Mouse (Mus musculus) left cerebral cortex, adult 11 months (tissue): ENCODE results near the gene Polr3e.
"Not testable (repeated sequence)": the region's sequence is repeated elsewhere in the genome, so short reads cannot be mapped to it uniquely, and the experiment has no call there.

ENCODE experiments used
- DNase-seq: peaks from one replicate; pipeline ENCODE4 v3.0.0; 2022; ENCODE audit warnings: low spot score

The Polr3e gene

DNA sequence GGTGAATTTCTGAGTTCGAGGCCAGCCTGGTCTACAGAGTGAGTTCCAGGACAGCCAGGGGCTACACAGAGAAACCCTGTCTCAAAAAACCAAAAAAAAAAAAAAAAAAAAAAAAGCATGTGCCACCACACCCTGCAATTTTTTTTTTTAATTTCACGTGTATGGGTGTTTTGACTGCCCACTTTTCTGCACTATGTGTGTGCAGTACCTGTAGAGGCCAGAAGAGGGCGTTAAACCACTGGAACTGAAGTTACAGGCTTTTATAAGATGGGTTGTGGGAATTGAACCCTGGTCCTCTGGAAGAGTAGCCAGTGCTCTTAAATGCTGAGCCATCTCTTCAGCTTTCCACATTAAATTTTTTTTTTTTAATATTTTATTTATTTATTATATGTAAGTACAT is 7.4 kb upstream of the Polr3e start:
- not testable (repeated sequence) for DNase-seq

DNA sequence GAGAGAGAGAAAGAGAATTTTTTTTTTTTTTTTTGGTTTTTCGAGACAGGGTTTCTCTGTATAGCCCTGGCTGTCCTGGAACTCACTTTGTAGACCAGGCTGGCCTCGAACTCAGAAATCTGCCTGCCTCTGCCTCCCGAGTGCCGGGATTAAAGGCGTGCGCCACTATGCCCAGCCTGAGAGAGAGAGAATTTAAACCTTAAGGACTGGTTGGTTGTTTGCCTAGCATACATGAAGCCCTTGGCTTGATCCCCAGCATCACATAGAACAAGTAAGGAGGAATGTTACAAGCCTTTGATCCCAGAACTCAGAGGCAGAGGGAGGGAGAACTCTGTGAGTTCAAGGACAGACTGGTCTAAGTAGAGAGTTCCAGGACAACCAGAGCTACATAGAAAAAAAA is 6.3 kb upstream of the Polr3e start:
- DNase-seq = not testable (repeated sequence)

DNA sequence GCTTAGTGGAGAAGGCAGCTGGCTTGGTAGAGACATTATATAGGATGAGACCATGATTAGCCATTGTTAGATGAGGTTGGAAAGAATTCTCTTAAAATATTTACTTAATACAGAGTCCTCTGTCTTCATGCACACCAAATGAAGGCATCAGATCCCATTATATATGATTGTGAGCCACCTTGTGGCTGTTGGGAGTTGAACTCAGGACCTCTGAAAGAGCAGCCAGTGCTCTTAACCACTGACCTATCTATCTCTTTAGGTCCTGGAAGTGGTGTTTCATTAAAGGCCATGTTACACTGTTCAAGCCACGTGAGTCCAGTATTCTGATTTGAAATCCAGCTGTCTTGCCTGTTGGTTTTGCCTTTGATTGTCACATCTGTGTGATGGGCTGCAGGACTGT is 4.2 kb upstream of the Polr3e start:
- no peak for DNase-seq

- no peak for DNase-seq
Measured at GRCm38 (mm10) chr7:120916262-120916875, 1.2 kb upstream of the Polr3e start.

DNA sequence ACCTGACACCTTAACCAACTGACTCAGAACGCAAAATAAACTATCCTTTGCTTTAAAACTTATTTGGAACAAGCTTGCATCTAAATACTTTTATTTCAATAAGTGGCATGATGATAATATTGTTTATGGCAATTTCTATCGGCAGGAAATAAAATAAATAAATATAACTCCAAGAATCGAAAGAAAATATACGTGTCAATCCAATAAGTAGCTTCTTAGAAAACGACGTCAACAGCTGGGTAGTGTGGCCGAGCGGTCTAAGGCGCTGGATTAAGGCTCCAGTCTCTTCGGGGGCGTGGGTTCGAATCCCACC is 309 bp upstream of the Polr3e start:
- DNase-seq = no peak

DNA sequence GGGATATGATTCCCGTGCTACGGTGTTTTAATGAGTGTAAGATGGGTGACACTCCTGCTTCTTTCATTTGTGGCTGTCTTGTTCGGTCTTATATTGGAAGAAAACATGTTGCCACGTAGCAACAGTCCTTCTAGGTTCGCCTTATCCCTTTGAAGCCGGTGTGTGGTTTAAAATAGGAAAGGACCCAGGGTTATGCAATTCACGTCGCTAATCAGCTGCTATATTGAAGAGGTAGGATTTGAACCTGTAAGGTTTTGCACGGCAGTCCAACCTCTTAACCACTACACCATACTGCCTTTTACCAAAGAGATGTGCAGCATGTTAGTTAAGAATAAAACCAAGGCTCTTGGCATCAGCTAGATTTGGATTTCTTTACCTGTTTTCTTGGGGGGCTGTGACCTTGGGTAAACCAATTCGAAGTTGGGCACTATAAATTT is 1.0 kb downstream of the Polr3e start:
- peak; percentile 61 for DNase-seq

- DNase-seq = no peak
Measured at GRCm38 (mm10) chr7:120933110-120933509, 15.6 kb downstream of the Polr3e start.

- DNase-seq = no peak
Measured at GRCm38 (mm10) chr7:120933680-120934195, 16.2 kb downstream of the Polr3e start.

- DNase-seq = peak; percentile 28
Measured at GRCm38 (mm10) chr7:120934716-120935115, 17.2 kb downstream of the Polr3e start.

GRCm38 (mm10) chr7:120936522-120936921 is 19.0 kb downstream of the Polr3e start:
- DNase-seq = no peak

DNA sequence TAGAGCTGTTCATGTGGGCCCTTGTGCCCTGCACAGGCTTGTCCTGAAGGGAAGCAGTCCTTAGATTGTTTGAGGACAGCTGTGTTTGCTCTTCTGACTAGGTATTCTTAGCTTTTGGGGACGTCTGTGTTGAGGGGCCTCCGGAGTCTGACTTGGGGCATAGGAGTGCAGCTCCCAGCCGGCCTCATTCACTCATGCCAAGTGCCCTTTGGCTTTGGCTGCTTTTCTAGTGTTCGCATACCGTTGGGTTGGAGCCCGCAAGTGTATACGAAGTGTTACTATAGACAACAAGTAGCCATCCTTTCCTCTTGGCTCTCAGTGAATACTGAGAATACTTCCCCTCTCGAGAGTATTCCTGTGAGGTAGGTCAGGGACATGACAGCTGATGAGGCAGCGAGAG is 20.7 kb downstream of the Polr3e start:
- DNase-seq = no peak

DNA sequence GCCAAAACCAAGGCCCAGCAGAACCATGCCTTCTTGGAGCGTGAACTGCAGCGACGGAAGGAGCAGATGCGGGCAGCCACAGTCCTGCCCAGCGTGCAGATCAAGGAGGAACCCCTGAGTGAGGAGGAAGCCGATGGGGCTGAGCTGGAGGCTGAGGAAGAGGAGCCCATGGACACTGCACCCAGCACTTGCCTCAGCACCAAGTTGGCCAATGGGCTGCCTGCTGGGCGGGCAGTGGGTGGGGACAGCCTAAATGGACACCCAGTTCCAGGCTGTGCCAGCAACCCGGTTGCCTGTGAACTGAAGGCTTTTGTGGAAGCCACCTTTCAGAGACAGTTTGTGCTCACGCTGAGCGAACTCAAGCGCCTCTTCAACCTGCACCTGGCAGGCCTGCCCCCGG is 22.8 kb downstream of the Polr3e start:
- peak; percentile 38 for DNase-seq

DNA sequence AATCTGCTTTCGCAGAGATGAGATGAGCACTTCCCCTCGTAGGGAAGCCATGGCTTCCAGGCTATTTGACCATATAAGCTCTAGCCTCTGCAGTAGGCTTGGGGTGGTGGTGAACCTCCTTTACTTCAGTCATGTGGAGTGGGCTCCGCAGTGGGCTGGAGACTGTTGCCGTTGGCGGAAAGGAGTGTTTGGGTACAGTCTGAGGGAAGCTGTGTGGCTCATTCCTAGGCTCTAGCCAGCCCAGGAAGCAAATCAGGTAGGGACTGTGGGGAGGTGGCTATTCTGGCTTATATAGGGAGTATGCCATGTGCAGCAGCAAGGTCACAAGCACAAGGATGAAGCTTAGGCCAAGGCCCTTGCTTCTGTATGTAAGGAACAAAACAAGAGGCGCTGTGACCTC is 23.7 kb downstream of the Polr3e start:
- DNase-seq = no peak

DNA sequence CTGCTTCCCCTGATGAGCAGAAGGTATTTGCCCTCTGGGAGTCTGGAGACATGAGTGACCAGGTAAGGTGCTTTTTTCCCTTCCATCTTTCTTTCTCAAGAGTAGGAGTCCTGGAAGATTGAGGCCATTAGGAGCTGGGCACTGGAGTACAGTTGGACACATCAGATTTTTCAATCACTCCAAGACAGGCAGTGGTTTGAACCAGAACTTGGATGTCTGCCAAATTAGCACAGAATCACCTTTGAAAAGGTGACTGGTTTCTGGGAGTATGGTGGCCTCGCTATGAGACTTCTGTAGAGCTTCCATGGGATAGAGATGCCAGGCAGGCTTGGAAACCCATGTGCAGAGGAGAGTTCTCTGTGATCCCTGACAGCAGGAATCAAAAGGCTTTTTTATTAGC is 25.0 kb downstream of the Polr3e start:
- DNase-seq = no peak

- no peak for DNase-seq
Measured at GRCm38 (mm10) chr7:120943936-120944509, 26.5 kb downstream of the Polr3e start.

- DNase-seq = not testable (repeated sequence)
Measured at GRCm38 (mm10) chr7:120953591-120953990, 36.0 kb downstream of the Polr3e start.

GRCm38 (mm10) chr7:120960116-120960515 is 42.6 kb downstream of the Polr3e start:
- no peak for DNase-seq

GRCm38 (mm10) chr7:120960601-120961000 is 43.1 kb downstream of the Polr3e start:
- DNase-seq = no peak

GRCm38 (mm10) chr7:120961893-120962292 is 44.3 kb downstream of the Polr3e start:
- DNase-seq = no peak

- no peak for DNase-seq
Measured at GRCm38 (mm10) chr7:120963126-120963525, 45.6 kb downstream of the Polr3e start.

GRCm38 (mm10) chr7:120969221-120969620 is 51.7 kb downstream of the Polr3e start:
- DNase-seq = no peak

- DNase-seq = no peak
Measured at GRCm38 (mm10) chr7:120970112-120970511, 52.6 kb downstream of the Polr3e start.

DNA sequence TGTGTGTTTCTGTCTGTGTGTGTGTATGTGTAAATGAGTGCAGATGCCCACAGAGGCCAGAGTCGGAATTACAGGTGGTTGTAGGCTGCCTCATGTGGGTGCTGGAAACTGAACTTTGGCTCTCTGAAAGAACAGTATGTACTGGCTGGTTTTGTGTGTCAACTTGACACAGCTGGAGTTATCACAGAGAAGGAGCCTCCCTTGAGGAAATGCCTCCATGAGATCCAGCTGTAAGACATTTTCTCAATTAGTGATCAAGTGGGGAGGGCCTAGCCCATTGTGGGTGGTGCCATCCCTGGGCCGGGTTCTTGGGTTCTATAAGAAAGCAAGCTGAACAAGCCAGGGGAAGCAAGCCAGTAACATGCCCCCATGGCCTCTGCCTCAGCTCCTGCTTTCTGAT is 54.9 kb downstream of the Polr3e start:
- not testable (repeated sequence) for DNase-seq

- no peak for DNase-seq
Measured at GRCm38 (mm10) chr7:120974001-120974400, 56.5 kb downstream of the Polr3e start.
